Mouse (Mus musculus) lung, postnatal 0 days (tissue): ENCODE data around the gene Dpysl5. TPM values are rescaled to one million over a fixed set of nuclear protein-coding genes. Genes with fewer than 3 reads are reported as not detected.

Experiments used
- ATAC-seq: fragments of 200-750 bp; cut with Nextera tagmentation; 2 replicates; pipeline ENCODE4 v1.8.0; 2017; ENCODE audit warnings: moderate library complexity
- DNase-seq: peaks from one replicate; pipeline ENCODE4 v3.0.0-alpha.2; 2016; ENCODE audit warnings: low spot score
- H3K27ac ChIP-seq: fragments of 300-500 bp; sonication (generic); 2 replicates; pipeline ENCODE4 v1.5.1; 2014; ENCODE audit warnings: antibody characterized with exemption, mild to moderate bottlenecking, low read length, mixed read lengths
- H3K27me3 ChIP-seq: fragments of 300-500 bp; sonication (generic); replicated peaks from 2 replicates; pipeline ENCODE4 v1.6.1; 2014; ENCODE audit warnings: low read length, mixed read lengths; ENCODE audit not compliant: insufficient read depth
- H3K36me3 ChIP-seq: fragments of 300-500 bp; sonication (generic); 2 replicates; pipeline ENCODE4 v1.6.1; 2014; ENCODE audit warnings: low read length, mixed read lengths; ENCODE audit not compliant: insufficient read depth
- H3K4me1 ChIP-seq: fragments of 300-500 bp; sonication (generic); 2 replicates; pipeline ENCODE4 v1.6.1; 2014; ENCODE audit warnings: antibody characterized with exemption, low read depth, low read length, mixed read lengths; ENCODE audit not compliant: insufficient read depth
- H3K4me2 ChIP-seq: fragments of 300-500 bp; sonication (generic); replicated peaks from 2 replicates; pipeline ENCODE4 v1.6.1; 2014; ENCODE audit warnings: low read depth, mild to moderate bottlenecking, low read length, moderate library complexity, mixed read lengths
- H3K4me3 ChIP-seq: fragments of 300-500 bp; sonication (generic); 2 replicates; pipeline ENCODE4 v1.5.1; 2014; ENCODE audit warnings: low read depth, low read length
- H3K9ac ChIP-seq: fragments of 300-500 bp; sonication (generic); replicated peaks from 2 replicates; pipeline ENCODE4 v1.6.1; 2014; ENCODE audit warnings: low read depth, mild to moderate bottlenecking
- H3K9me3 ChIP-seq: fragments of 300-500 bp; sonication (generic); 2 replicates; pipeline ENCODE4 v1.6.1; 2016; ENCODE audit warnings: low read length, mixed read lengths
- CTCF ChIP-seq: IDR thresholded peaks from 2 replicates; pipeline ENCODE4 v1.5.1; 2016; ENCODE audit warnings: antibody characterized with exemption, mild to moderate bottlenecking
- EP300 ChIP-seq: IDR thresholded peaks from 2 replicates; pipeline ENCODE4 v1.6.1; 2016; ENCODE audit warnings: antibody characterized with exemption, mild to moderate bottlenecking, control low read depth
- WGBS: fragments of 180-500 bp; shearing (Covaris S2); extraction: QIAGEN DNeasy Blood & Tissue Kit; methylation state at CpG from one replicate; pipeline ENCODE4 v1.1.7; 2014; 5-methylcytosine and 5-hydroxymethylcytosine counted together
- polyA plus RNA-seq: library from polyadenylated mRNA; unstranded; fragments of >200 nt; fragmentation: Nextera tagmentation; extraction: Ambion mirVana; gene quantifications from 2 replicates; pipeline ENCODE4 v1.2.1, GENCODE M21; 2015

The Dpysl5 gene
- polyA plus RNA-seq, 1 experiment from 2014 or later: 1.6 TPM

DNA sequence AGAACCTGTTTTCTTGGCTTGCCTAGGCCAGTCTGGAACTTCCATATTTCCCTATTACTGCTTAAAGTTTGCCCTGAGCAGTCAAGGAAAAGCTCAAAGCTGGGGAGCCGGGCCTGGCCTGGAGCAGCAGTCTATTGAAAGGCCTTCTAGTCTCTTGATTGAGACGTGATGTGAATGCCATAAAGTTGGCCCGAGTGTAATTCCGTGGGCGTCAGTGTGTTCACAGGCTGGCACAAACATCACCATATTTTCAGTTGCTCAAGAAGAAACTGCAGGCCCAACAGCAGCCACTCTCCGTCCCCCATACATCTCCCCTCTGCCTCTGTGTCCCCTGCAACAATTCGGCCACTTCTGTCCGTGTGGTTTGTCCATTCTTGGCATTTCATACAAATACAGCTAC is 10.6 kb downstream of the Dpysl5 start:
- 89% methylated on average over 8 of the region's 8 CpGs for WGBS
- DNase-seq: no peak
- ATAC-seq: no peak

DNA sequence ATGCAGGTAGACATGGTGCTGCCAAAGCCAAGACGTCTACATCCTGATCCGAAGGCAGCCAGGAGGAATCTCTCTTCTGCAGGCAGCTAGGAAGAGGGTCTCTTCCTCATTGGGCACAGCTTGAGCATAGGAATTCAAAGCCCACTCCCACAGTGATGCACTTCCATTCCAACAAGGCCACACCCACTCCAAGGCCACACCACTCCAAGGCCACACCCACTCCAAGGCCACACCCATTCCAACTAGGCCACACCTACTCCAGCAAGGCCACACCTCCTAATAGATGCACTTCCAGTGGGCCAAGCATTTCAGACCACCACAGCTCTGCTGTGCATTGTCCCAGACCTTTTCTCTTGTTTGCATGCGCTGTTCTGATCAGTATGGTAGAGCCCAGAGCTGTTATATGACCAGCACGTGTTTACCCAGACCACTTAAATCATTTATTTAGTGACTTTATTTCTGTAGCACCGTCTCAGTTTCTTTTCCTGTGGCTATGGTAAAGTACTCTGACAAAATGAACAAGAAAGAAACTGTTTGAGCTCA is 14.9 kb downstream of the Dpysl5 start:
- Histone ChIP-seq H3K9me3 (no peaks in the 10 kb centered on the region), H3K4me3 (no peak overlapping the region), H3K27ac (no peak overlapping the region), H3K27me3 (no peaks in the 10 kb centered on the region), H3K4me1 (no peaks in the 10 kb centered on the region), H3K4me2 (no peak overlapping the region), H3K36me3 (no peaks in the 10 kb centered on the region), H3K9ac (no peak overlapping the region)
- ATAC-seq (no peak), DNase-seq (no peak)
- 80% methylated on average over 5 of the region's 5 CpGs for WGBS
- no peak for TF ChIP-seq EP300
- TF ChIP-seq CTCF: no peak

More for the DNA sequence above, 10.6 kb downstream of the Dpysl5 start:
- H3K4me2 ChIP-seq: no peak overlapping the region
- H3K4me1 ChIP-seq: no peaks in the 10 kb centered on the region
- H3K9me3 ChIP-seq: no peaks in the 10 kb centered on the region
- H3K4me3 ChIP-seq: no peak overlapping the region
- H3K27me3 ChIP-seq: no peaks in the 10 kb centered on the region
- H3K27ac ChIP-seq: no peak overlapping the region
- TF ChIP-seq CTCF (no peak), EP300 (no peak)
- H3K9ac ChIP-seq: no peak overlapping the region
- H3K36me3 ChIP-seq: no peaks in the 10 kb centered on the region

DNA sequence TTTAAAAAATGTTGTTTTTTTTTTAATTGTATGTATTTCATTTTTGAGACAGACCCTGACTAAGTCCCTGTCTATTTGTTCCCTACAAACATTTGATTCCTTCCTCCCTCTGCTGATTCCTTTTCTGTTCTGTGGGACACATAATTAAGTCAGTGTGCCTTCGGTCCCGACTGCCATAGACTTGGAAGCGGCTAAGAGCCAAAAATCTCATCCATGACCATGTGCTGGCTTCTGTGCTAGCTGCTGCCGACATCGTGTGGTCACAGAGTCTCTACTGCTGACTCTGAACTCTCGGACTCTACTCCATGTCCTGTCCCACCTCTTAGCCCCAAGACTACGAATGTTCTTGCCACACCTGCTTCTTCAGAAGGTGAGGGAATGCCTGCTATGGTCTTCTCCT is 21.1 kb downstream of the Dpysl5 start:
- no peak for DNase-seq
- Histone ChIP-seq H3K27me3 (no peaks in the 10 kb centered on the region), H3K36me3 (no peaks in the 10 kb centered on the region), H3K4me1 (no peaks in the 10 kb centered on the region), H3K4me3 (no peak overlapping the region), H3K9me3 (no peaks in the 10 kb centered on the region), H3K9ac (no peak overlapping the region), H3K4me2 (no peak overlapping the region), H3K27ac (no peak overlapping the region)
- 64% methylated on average over 7 of the region's 7 CpGs for WGBS
- TF ChIP-seq EP300 (no peak), CTCF (no peak)
- ATAC-seq: no peak

DNA sequence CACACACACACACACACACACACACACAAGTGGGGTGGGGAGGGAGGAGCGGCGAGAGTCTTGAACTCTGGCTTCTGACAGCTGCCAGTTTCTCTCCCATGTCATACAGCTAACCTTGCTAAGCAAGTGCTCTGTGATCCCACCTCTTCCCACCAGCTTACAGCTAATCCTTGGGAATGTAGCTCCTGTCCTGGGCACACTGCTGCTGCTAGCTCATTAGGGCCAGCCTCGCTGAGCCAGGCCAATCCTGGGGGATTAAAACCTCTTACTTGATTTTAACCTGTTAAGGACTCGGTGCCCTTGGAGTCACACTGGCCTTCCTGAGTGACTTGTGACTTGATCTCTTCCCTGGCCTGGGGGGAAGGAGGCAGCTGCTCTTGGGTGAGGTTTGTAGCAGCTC is 23.3 kb downstream of the Dpysl5 start:
- no peak for TF ChIP-seq EP300
- no peak for TF ChIP-seq CTCF
- Histone ChIP-seq H3K4me1 (no peaks in the 10 kb centered on the region; the same call in 1 of the 2 replicates), H3K9me3 (no peaks in the 10 kb centered on the region), H3K4me2 (no peak overlapping the region), H3K27ac (no peak overlapping the region), H3K9ac (no peak overlapping the region), H3K36me3 (no peaks in the 10 kb centered on the region), H3K27me3 (no peaks in the 10 kb centered on the region), H3K4me3 (no peak overlapping the region)
- no peak for DNase-seq
- WGBS: 63% methylated on average over 4 of the region's 4 CpGs
- ATAC-seq: no peak

DNA sequence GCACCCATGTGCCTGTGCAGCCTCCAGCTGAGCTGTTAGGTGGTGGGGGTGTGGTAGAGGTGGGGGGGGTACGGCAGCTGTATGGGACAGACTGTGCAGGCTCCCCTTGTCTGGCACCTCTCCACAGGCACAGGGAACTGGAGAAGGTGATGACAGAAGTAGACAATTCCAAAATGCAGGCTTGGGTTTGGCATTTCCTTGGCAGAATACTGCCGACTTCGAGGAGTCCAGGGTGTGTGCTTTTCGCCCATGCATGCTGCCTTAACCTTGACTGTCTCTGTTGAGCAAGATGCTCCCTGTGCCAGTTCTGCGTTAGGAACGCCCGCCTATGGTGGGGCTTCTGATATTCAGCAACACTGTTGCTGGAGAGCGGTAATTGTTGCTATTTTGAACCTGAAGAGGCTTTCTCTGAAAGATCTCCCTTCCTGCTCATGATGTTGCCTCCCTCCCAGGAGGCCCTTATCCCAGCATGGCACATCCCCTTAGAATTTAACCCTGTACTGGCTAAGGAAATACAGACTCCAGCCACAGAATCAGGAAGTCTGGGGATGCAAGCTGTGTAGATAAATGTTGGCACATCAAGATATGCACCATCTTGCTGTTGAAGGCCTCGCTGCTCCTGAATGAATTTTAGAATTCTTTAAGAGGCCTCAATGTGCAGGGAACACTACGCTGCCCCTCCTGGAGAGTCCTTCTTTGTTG is 26.9 kb downstream of the Dpysl5 start:
- ATAC-seq: no peak
- peak; percentile 14 for DNase-seq
- Histone ChIP-seq H3K36me3 (no peaks in the 10 kb centered on the region), H3K9ac (no peak overlapping the region), H3K9me3 (no peaks in the 10 kb centered on the region), H3K27me3 (no peaks in the 10 kb centered on the region), H3K27ac (no peak overlapping the region), H3K4me2 (no peak overlapping the region), H3K4me1 (no peaks in the 10 kb centered on the region; the same call in 1 of the 2 replicates), H3K4me3 (no peak overlapping the region)
- 36% methylated on average over 10 of the region's 10 CpGs for WGBS
- TF ChIP-seq CTCF (no peak), EP300 (no peak)

DNA sequence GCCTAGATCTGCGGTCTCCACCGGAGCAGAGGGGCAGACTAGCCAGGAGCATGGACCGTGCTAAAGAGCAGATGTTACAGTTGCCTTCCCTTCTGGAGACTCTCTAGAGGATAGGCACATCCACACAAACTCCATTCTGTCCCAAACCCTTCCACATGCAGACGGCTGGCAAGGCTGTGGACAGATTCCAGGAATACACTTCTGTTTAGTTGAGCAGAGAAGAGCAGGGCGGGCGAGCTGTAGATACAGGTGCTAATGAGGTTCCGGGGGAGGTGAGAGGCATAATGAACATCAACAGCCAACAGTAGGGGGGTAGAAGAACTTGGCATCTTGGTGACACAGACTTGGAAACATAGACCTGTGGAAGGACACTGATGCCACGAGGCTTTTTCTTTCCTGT is 28.2 kb downstream of the Dpysl5 start:
- Histone ChIP-seq H3K27ac (no peak overlapping the region), H3K9ac (no peak overlapping the region), H3K9me3 (no peaks in the 10 kb centered on the region), H3K27me3 (no peaks in the 10 kb centered on the region), H3K4me3 (no peak overlapping the region), H3K4me1 (no peaks in the 10 kb centered on the region; the same call in 1 of the 2 replicates), H3K36me3 (no peaks in the 10 kb centered on the region), H3K4me2 (no peak overlapping the region)
- WGBS: 75% methylated on average over 8 of the region's 8 CpGs
- TF ChIP-seq EP300 (no peak), CTCF (no peak)
- ATAC-seq (no peak), DNase-seq (no peak)
